Mouse (Mus musculus) embryonic fibroblast, embryonic 13.5 days (primary cell): ENCODE data around the gene Nbr1.

Experiments
- CTCF ChIP-seq: IDR thresholded peaks from 2 replicates; pipeline ENCODE4 v1.5.1; 2011; ENCODE audit warnings: mild to moderate bottlenecking, control low read depth, low read length, moderate library complexity, borderline replicate concordance; ENCODE audit not compliant: insufficient read depth
- POLR2A ChIP-seq: IDR thresholded peaks from 2 replicates; pipeline ENCODE4 v1.6.1; 2011; ENCODE audit warnings: low read depth, mild to moderate bottlenecking, control low read depth, low read length, moderate library complexity

GRCm38 (mm10) chr11:101616948-101617767 lies 65.2 kb downstream of the Nbr1 start:
- TF ChIP-seq CTCF (no peak), POLR2A (no peak)
